Mouse (Mus musculus) kidney, postnatal 0 days (tissue): ENCODE results near the gene Atf7ip. TPM values are rescaled to one million over a fixed set of nuclear protein-coding genes. Genes with fewer than 3 reads are reported as not detected.
"Not testable (repeated sequence)": the region's sequence is repeated elsewhere in the genome, so short reads cannot be mapped to it uniquely, and the experiment has no call there.

Experiments used
- ATAC-seq: fragments of 200-750 bp; cut with Nextera tagmentation; replicated peaks from 2 replicates; pipeline ENCODE4 v1.8.0; 2017; ENCODE audit warnings: low read depth, moderate number of reproducible peaks, moderate TSS enrichment, moderate library complexity; ENCODE audit not compliant: low FRiP score
- DNase-seq: peaks from one replicate; pipeline ENCODE4 v3.0.0-alpha.2; 2016; ENCODE audit warnings: low spot score
- H3K27ac ChIP-seq: fragments of 300-500 bp; sonication (generic); 2 replicates; pipeline ENCODE4 v1.5.1; 2014; ENCODE audit warnings: mild to moderate bottlenecking
- H3K27me3 ChIP-seq: fragments of 300-500 bp; sonication (generic); 2 replicates; pipeline ENCODE4 v1.6.1; 2014; ENCODE audit warnings: low read length, mixed read lengths; ENCODE audit not compliant: insufficient read depth
- H3K36me3 ChIP-seq: fragments of 300-500 bp; sonication (generic); 2 replicates; pipeline ENCODE4 v1.6.1; 2014; ENCODE audit warnings: low read length, mixed read lengths; ENCODE audit not compliant: insufficient read depth
- H3K4me1 ChIP-seq: fragments of 300-500 bp; sonication (generic); replicated peaks from 2 replicates; pipeline ENCODE4 v1.6.1; 2014; ENCODE audit warnings: antibody characterized with exemption, low read length, mixed read lengths; ENCODE audit not compliant: insufficient read depth
- H3K4me2 ChIP-seq: fragments of 300-500 bp; sonication (generic); 2 replicates; pipeline ENCODE4 v1.6.1; 2014; ENCODE audit warnings: mild to moderate bottlenecking, low read length, moderate library complexity, mixed read lengths
- H3K4me3 ChIP-seq: fragments of 300-500 bp; sonication (generic); replicated peaks from 2 replicates; pipeline ENCODE4 v1.5.1; 2014; ENCODE audit warnings: low read depth, low read length
- H3K9ac ChIP-seq: fragments of 300-500 bp; sonication (generic); 2 replicates; pipeline ENCODE4 v1.6.1; 2014; ENCODE audit warnings: low read depth, low read length
- H3K9me3 ChIP-seq: fragments of 300-500 bp; sonication (generic); replicated peaks from 2 replicates; pipeline ENCODE4 v1.6.1; 2016; ENCODE audit warnings: low read length, inconsistent platforms, mixed read lengths
- CTCF ChIP-seq: IDR thresholded peaks from 2 replicates; pipeline ENCODE4 v1.5.1; 2016; ENCODE audit warnings: antibody characterized with exemption, low read depth, mild to moderate bottlenecking, moderate library complexity
- WGBS: fragments of 180-500 bp; shearing (Covaris S2); extraction: QIAGEN DNeasy Blood & Tissue Kit; methylation state at CpG from one replicate; pipeline ENCODE4 v1.1.7; 2014; 5-methylcytosine and 5-hydroxymethylcytosine counted together
- polyA plus RNA-seq: library from polyadenylated mRNA; unstranded; fragments of >200 nt; fragmentation: Nextera tagmentation; extraction: Ambion mirVana; gene quantifications from 2 replicates; pipeline ENCODE4 v1.2.1, GENCODE M21; 2015

Atf7ip gene
- polyA plus RNA-seq: 17.9 and 20.2 TPM in 2 replicates

- DNase-seq, H3K9ac ChIP-seq, ATAC-seq, H3K4me1 ChIP-seq, H3K9me3 ChIP-seq, H3K36me3 ChIP-seq, H3K27ac ChIP-seq, H3K4me3 ChIP-seq, H3K4me2 ChIP-seq, H3K27me3 ChIP-seq: not testable (repeated sequence)
- 85% methylated on average over 3 of the region's 3 CpGs for WGBS
Measured at GRCm38 (mm10) chr6:136505867-136506266, at the start of gene Atf7ip. Gene Atf7ip, plus strand, starts transcription at chr6:136506167.

DNA sequence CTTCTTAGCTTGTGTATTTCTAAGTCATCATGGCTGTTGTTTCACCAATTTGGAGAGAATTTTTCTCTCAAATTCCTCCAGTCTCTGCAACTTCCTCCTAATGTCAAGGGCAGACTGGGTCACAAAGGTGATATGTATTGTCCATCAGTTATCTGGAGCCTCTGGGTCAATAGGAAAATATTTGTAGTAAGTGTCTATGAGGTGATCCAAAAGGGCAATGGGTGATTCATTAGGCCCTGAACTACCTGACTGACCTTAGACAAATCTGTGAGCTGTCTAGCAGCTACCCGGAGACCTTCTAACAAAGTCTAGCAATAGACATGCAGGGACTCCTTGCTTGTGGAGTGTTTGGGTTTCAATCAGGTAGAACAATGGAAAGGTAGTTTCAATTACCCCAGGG, 49.7 kb upstream of the Atf7ip start:
- H3K4me2 ChIP-seq: no peak overlapping the region
- DNase-seq (no peak), ATAC-seq (no peak)
- H3K27ac ChIP-seq: no peak overlapping the region
- no peak overlapping the region for H3K9ac ChIP-seq
- no peaks in the 10 kb centered on the region for H3K9me3 ChIP-seq
- H3K27me3 ChIP-seq: no peaks in the 10 kb centered on the region
- no peaks in the 10 kb centered on the region for H3K36me3 ChIP-seq
- no peak for TF ChIP-seq CTCF
- 83% methylated on average over 1 of the region's 1 CpGs for WGBS
- no peak overlapping the region for H3K4me3 ChIP-seq
- H3K4me1 ChIP-seq: no peaks in the 10 kb centered on the region

- 78% methylated on average over 7 of the region's 7 CpGs for WGBS
- no peak overlapping the region for H3K4me3 ChIP-seq
- H3K27me3 ChIP-seq: no peaks in the 10 kb centered on the region
- TF ChIP-seq CTCF: no peak
- H3K9ac ChIP-seq: no peak overlapping the region
- ATAC-seq (no peak), DNase-seq (no peak)
- H3K4me2 ChIP-seq: no peak overlapping the region
- no peaks in the 10 kb centered on the region for H3K4me1 ChIP-seq
- no peak overlapping the region for H3K27ac ChIP-seq
- H3K36me3 ChIP-seq: no peaks in the 10 kb centered on the region
- no peaks in the 10 kb centered on the region for H3K9me3 ChIP-seq
Measured at GRCm38 (mm10) chr6:136459156-136459555, 46.8 kb upstream of the Atf7ip start.

- no peaks in the 10 kb centered on the region for H3K36me3 ChIP-seq
- no peak for TF ChIP-seq CTCF
- H3K27me3 ChIP-seq: no peaks in the 10 kb centered on the region
- H3K9ac ChIP-seq: no peak overlapping the region
- DNase-seq (no peak), ATAC-seq (no peak)
- H3K9me3 ChIP-seq: no peaks in the 10 kb centered on the region
- 80% methylated on average over 9 of the region's 9 CpGs for WGBS
- no peak overlapping the region for H3K4me3 ChIP-seq
- H3K4me1 ChIP-seq: peaks cover 6% of the 10 kb centered on the region
- no peak overlapping the region for H3K27ac ChIP-seq
- H3K4me2 ChIP-seq: no peak overlapping the region
Measured at GRCm38 (mm10) chr6:136463491-136463890, 42.5 kb upstream of the Atf7ip start.

DNA sequence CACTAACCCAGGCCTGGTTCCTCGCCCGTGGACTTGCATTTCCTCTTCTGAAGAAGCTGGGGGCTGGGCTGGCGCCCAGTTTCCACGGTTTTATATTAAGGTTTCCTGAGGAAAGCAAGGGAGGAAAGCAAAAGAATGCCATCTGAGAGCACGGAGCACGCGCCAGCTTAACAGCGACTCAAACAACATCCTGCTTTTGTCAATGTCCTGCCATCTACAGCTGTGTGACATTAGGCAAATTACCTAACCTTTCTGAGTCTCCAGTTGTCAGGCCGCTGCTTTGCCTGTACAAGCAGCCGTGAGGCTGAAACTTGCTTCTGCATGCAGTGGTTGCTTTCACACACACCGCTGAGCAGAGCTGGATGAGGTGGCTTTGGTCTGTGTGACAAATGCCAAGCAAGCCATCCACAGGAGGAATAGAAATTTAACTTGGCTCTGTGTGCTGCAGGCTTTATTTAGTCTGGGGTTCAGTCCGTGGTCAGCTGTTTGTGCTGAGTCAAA, 41.8 kb upstream of the Atf7ip start:
- Histone ChIP-seq H3K27ac (peak overlapping the region; percentile 43), H3K9me3 (no peaks in the 10 kb centered on the region), H3K4me2 (no peak overlapping the region), H3K27me3 (no peaks in the 10 kb centered on the region), H3K4me1 (peaks cover 10% of the 10 kb centered on the region), H3K9ac (no peak overlapping the region), H3K4me3 (no peak overlapping the region), H3K36me3 (no peaks in the 10 kb centered on the region)
- TF ChIP-seq CTCF: no peak
- no peak for DNase-seq
- WGBS: 47% methylated on average over 12 of the region's 12 CpGs
- ATAC-seq: no peak

GRCm38 (mm10) chr6:136465021-136465420, 40.9 kb upstream of the Atf7ip start:
- Histone ChIP-seq H3K27ac (peak overlapping the region; percentile 32; the same call in 1 of the 2 replicates), H3K9ac (no peak overlapping the region), H3K27me3 (no peaks in the 10 kb centered on the region), H3K36me3 (no peaks in the 10 kb centered on the region), H3K9me3 (no peaks in the 10 kb centered on the region), H3K4me2 (no peak overlapping the region), H3K4me1 (peaks cover 11% of the 10 kb centered on the region), H3K4me3 (no peak overlapping the region)
- TF ChIP-seq CTCF: no peak
- ATAC-seq: no peak
- DNase-seq: no peak
- 66% methylated on average over 8 of the region's 8 CpGs for WGBS

- peak; percentile 82 for TF ChIP-seq CTCF
- H3K4me2 ChIP-seq: peak overlapping the region; percentile 21; the same call in 1 of the 2 replicates
- 42% methylated on average over 8 of the region's 8 CpGs for WGBS
- H3K4me3 ChIP-seq: no peak overlapping the region
- DNase-seq (peak; percentile 88), ATAC-seq (no peak)
- no peaks in the 10 kb centered on the region for H3K9me3 ChIP-seq
- H3K27me3 ChIP-seq: no peaks in the 10 kb centered on the region
- peak overlapping the region; percentile 95 for H3K27ac ChIP-seq
- H3K36me3 ChIP-seq: no peaks in the 10 kb centered on the region
- peaks cover 11% of the 10 kb centered on the region for H3K4me1 ChIP-seq
- no peak overlapping the region for H3K9ac ChIP-seq
Measured at GRCm38 (mm10) chr6:136465959-136466381, 40.0 kb upstream of the Atf7ip start.
